Mouse (Mus musculus): ENCODE data around the gene Sohlh2. TPM values are rescaled to one million over a fixed set of nuclear protein-coding genes. Genes with fewer than 3 reads are reported as not detected.

Sohlh2 gene
- polyA plus RNA-seq, 1 experiment from 2014 or later: not detected

Small RNA genes within 50 kb of the gene (microRNA-seq; reads per million reads assigned to microRNA genes)
- gene Gm22029 (ENCODE audit: borderline number of aligned reads): not detected

Other genes with a start within 250 kb of the Sohlh2 start
- gene Ccna1, start 126.5 kb upstream of the Sohlh2 start, polyA plus RNA-seq (2014; fragmentation: Nextera tagmentation; extraction: Ambion mirVana): 2.2 and 2.6 TPM in 2 replicates
- gene Spg20, start 69.9 kb upstream of the Sohlh2 start, polyA plus RNA-seq (2014; fragmentation: Nextera tagmentation; extraction: Ambion mirVana): 77.7 and 84.8 TPM in 2 replicates
- 0.07 TPM in 1 of 2 replicates, not detected in the other for gene Ccdc169, start 44.7 kb upstream of the Sohlh2 start, polyA plus RNA-seq (2014; fragmentation: Nextera tagmentation; extraction: Ambion mirVana)
- gene Dclk1, start 60.3 kb downstream of the Sohlh2 start, polyA plus RNA-seq (2014; fragmentation: Nextera tagmentation; extraction: Ambion mirVana): 32.9 and 37.8 TPM in 2 replicates